11 mouse cellular contexts compared by ENCODE assay signal in the genomic region with DNA sequence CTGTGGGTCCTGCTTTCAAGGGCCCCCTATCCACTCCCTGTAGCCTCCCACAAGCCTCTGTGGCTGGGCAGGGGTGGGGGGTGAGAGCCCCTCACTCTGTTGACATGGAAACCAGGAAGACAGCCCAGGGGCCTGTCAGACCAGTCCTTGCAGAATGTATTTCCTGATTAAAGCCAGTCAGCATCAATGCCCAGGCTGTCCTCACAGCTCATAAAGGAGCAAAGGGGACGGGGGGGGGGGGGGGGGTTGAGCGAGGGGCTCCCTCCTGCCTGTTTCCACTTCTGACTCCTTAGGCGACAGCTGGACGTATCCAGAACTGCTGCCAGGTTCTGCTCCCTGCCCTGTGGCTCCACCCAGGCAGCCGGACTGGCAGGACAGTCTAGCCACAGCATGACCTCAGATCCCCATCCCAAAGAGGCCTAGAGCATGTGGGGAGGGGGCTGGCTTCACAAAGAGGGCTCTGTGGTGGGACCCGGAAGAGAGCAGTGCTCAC. TPM values are rescaled to one million over a fixed set of nuclear protein-coding genes. Genes with fewer than 3 reads are reported as not detected.
DNase-seq lines count a peak whose midpoint lies in the region; ATAC-seq lines count a peak whose summit lies in the region.
"Had no signal": no experiment of that assay in that cellular context is flagged by ENCODE, and none has a peak within 500 bp of the region (broad histone marks: within the 10 kb centered on the region; RNA-seq: fewer than 3 reads in every experiment).

No protein-coding gene starts in this region.

- peaks cover 80% of the 10 kb centered on the region for H3K4me1 ChIP-seq in heart, embryonic 10.5 days
- peaks cover 63% of the 10 kb centered on the region for H3K4me1 ChIP-seq in limb, embryonic 15.5 days

- no peaks in the 10 kb centered on the region for H3K27me3 ChIP-seq in heart, embryonic 10.5 days (ENCODE audit: insufficient read depth, poor library complexity, severe bottlenecking)
- H3K27me3 ChIP-seq in limb, embryonic 15.5 days = no peaks in the 10 kb centered on the region
- H3K27me3 ChIP-seq: liver, embryonic 15.5 days had no signal

- H3K27ac ChIP-seq in heart, embryonic 10.5 days = peak overlapping the region; percentile 84
- H3K27ac ChIP-seq in limb, embryonic 15.5 days = peak overlapping the region; percentile 83
- H3K27ac ChIP-seq: liver, embryonic 15.5 days had no signal

- H3K4me3 ChIP-seq in heart, embryonic 10.5 days = 0 out of 2 replicates have a peak overlapping the region, but pooled peaks have one; percentile 19
- H3K4me3 ChIP-seq in limb, embryonic 15.5 days = no peak overlapping the region
- H3K4me3 ChIP-seq: liver, embryonic 15.5 days had no signal

- ATAC-seq in limb, embryonic 15.5 days (ENCODE audit: insufficient number of reproducible peaks, low FRiP score, low TSS enrichment, low read depth) = peak; percentile 74
- ATAC-seq in cerebellum, adult (ENCODE audit: insufficient number of reproducible peaks, low FRiP score, low TSS enrichment) = no peak

- 13% methylated on average over 6 of the region's 6 CpGs for WGBS in heart, embryonic 10.5 days
- 16% methylated on average over 5 of the region's 6 CpGs for WGBS in limb, embryonic 15.5 days

- H3K9ac ChIP-seq in limb, embryonic 15.5 days = no peak overlapping the region
- H3K9ac ChIP-seq: liver, embryonic 15.5 days had no signal

- H3K36me3 ChIP-seq in heart, embryonic 10.5 days = peaks cover 8% of the 10 kb centered on the region
- H3K36me3 ChIP-seq in limb, embryonic 15.5 days = no peaks in the 10 kb centered on the region
- H3K36me3 ChIP-seq: liver, embryonic 15.5 days had no signal

- DNase-seq in heart, embryonic 10.5 days (ENCODE audit: low spot score) = no peak
- DNase-seq in heart, adult 11 months = no peak
- DNase-seq in retina, postnatal 1 day = peak; percentile 74
- no peak for DNase-seq in retina, embryonic 14.5 days (ENCODE audit: low spot score)
- DNase-seq in yolk sac, embryonic 10.5 days (ENCODE audit: low spot score) = peak; percentile 13
- DNase-seq in urinary bladder, postnatal 10 days (ENCODE audit: low spot score) = no peak
- DNase-seq: cerebellum, adult 11 months; gastrocnemius, postnatal 25 days had no signal

- H3K9me3 ChIP-seq in heart, embryonic 10.5 days = 0 out of 2 replicates have a peak, but pooled peaks cover 2% of the 10 kb centered on the region
- no peaks in the 10 kb centered on the region for H3K9me3 ChIP-seq in limb, embryonic 15.5 days
- H3K9me3 ChIP-seq: liver, embryonic 15.5 days had no signal

- peak overlapping the region; percentile 30 for H3K4me2 ChIP-seq in limb, embryonic 15.5 days
- H3K4me2 ChIP-seq: liver, embryonic 15.5 days had no signal

RNA-seq across cellular contexts. Expression of a gene that starts 18.1 kb away (rescaled TPM):
- polyA plus RNA-seq in heart, embryonic 10.5 days (2016; fragmentation: Nextera tagmentation; extraction: Ambion mirVana) = 11.1 and 11.8 TPM in 2 replicates
- polyA plus RNA-seq in limb, embryonic 15.5 days (2015; fragmentation: Nextera tagmentation; extraction: Ambion mirVana) = 3.8 and 4.8 TPM in 2 replicates

RNA-seq across cellular contexts. Expression of a gene that starts 38.9 kb away (rescaled TPM):
- 0.55 and 0.84 TPM in 2 replicates for polyA plus RNA-seq in heart, embryonic 10.5 days (2016; fragmentation: Nextera tagmentation; extraction: Ambion mirVana)
- polyA plus RNA-seq in limb, embryonic 15.5 days (2015; fragmentation: Nextera tagmentation; extraction: Ambion mirVana) = not detected in 2 replicates
- polyA plus RNA-seq: liver, embryonic 15.5 days had no signal

RNA-seq across cellular contexts. Expression of a gene that starts 46.4 kb away (rescaled TPM):
- polyA plus RNA-seq in heart, embryonic 10.5 days (2016; fragmentation: Nextera tagmentation; extraction: Ambion mirVana) = 0.54 TPM in 1 of 2 replicates, not detected in the other
- polyA plus RNA-seq in limb, embryonic 15.5 days (2015; fragmentation: Nextera tagmentation; extraction: Ambion mirVana) = 14.4 and 16.6 TPM in 2 replicates

RNA-seq across cellular contexts. Expression of a gene that starts 49.4 kb away (rescaled TPM):
- not detected in 2 replicates for polyA plus RNA-seq in heart, embryonic 10.5 days (2016; fragmentation: Nextera tagmentation; extraction: Ambion mirVana)
- polyA plus RNA-seq in limb, embryonic 15.5 days (2015; fragmentation: Nextera tagmentation; extraction: Ambion mirVana) = 209 and 239 TPM in 2 replicates

Comparison
In these comparisons a context has a peak if more than half of its experiments do, and no peak if none do; other contexts are left out.
1. DNase-seq: peak in retina, postnatal 1 day (single experiment) and yolk sac, embryonic 10.5 days (single experiment); none in heart, embryonic 10.5 days (single experiment), heart, adult 11 months (single experiment), retina, embryonic 14.5 days (single experiment) and urinary bladder, postnatal 10 days (single experiment).